Mouse (Mus musculus): ENCODE data around the gene Eif4enif1. TPM values are rescaled to one million over a fixed set of nuclear protein-coding genes. Genes with fewer than 3 reads are reported as not detected.

The Eif4enif1 gene
- polyA plus RNA-seq, 1 experiment: 55.6 TPM

GRCm38 (mm10) chr11:3265291-3266078 lies 63.3 kb downstream of the Eif4enif1 start:
- no peak for DNase-seq (ENCODE audit: extremely low spot score in 1 of 2, low spot score in 1 of 2)

GRCm38 (mm10) chr11:3266079-3266685 lies 64.0 kb downstream of the Eif4enif1 start, which contains the start of gene Drg1:
Gene Drg1 (minus strand): TSS chr11:3266415.
- peak; percentile 82 to 93 for DNase-seq (ENCODE audit: extremely low spot score in 1 of 2, low spot score in 1 of 2)

- no peak for DNase-seq (ENCODE audit: extremely low spot score in 1 of 2, low spot score in 1 of 2)
Observed at GRCm38 (mm10) chr11:3267133-3267532, 64.9 kb downstream of the Eif4enif1 start.

- no peak for DNase-seq (ENCODE audit: extremely low spot score in 1 of 2, low spot score in 1 of 2)
Observed at GRCm38 (mm10) chr11:3269241-3269640, 67.0 kb downstream of the Eif4enif1 start.

GRCm38 (mm10) chr11:3278351-3278750 lies 76.2 kb downstream of the Eif4enif1 start:
- no peak for DNase-seq (ENCODE audit: extremely low spot score in 1 of 2, low spot score in 1 of 2)

GRCm38 (mm10) chr11:3279729-3280128 lies 77.5 kb downstream of the Eif4enif1 start:
- DNase-seq (ENCODE audit: extremely low spot score in 1 of 2, low spot score in 1 of 2): no peak

- no peak for DNase-seq (ENCODE audit: extremely low spot score in 1 of 2, low spot score in 1 of 2)
Observed at GRCm38 (mm10) chr11:3282887-3283286, 80.7 kb downstream of the Eif4enif1 start.

- DNase-seq (ENCODE audit: extremely low spot score in 1 of 2, low spot score in 1 of 2): no peak
Observed at GRCm38 (mm10) chr11:3283645-3284044, 81.5 kb downstream of the Eif4enif1 start.

- DNase-seq (ENCODE audit: extremely low spot score in 1 of 2, low spot score in 1 of 2): no peak
Observed at GRCm38 (mm10) chr11:3285940-3286339, 83.7 kb downstream of the Eif4enif1 start.

GRCm38 (mm10) chr11:3287131-3287530 lies 84.9 kb downstream of the Eif4enif1 start:
- DNase-seq (ENCODE audit: extremely low spot score in 1 of 2, low spot score in 1 of 2): no peak

GRCm38 (mm10) chr11:3287921-3288320 lies 85.7 kb downstream of the Eif4enif1 start:
- no peak for DNase-seq (ENCODE audit: extremely low spot score in 1 of 2, low spot score in 1 of 2)

GRCm38 (mm10) chr11:3288521-3289301 lies 86.5 kb downstream of the Eif4enif1 start, which contains the start of gene Patz1:
Gene Patz1 (plus strand): TSS chr11:3288874.
- peak; percentile 27 to 54 for DNase-seq (ENCODE audit: extremely low spot score in 1 of 2, low spot score in 1 of 2)

GRCm38 (mm10) chr11:3289302-3289802 lies 87.2 kb downstream of the Eif4enif1 start:
- peak; percentile 30 to 53 for DNase-seq (ENCODE audit: extremely low spot score in 1 of 2, low spot score in 1 of 2)

GRCm38 (mm10) chr11:3289803-3290639 lies 87.8 kb downstream of the Eif4enif1 start:
- DNase-seq (ENCODE audit: extremely low spot score in 1 of 2, low spot score in 1 of 2): peak; percentile 62 to 82

GRCm38 (mm10) chr11:3290640-3291310 lies 88.6 kb downstream of the Eif4enif1 start:
- peak in 1 of 2 experiments; percentile 64 for DNase-seq (ENCODE audit: extremely low spot score in 1 of 2, low spot score in 1 of 2)

- no peak for DNase-seq (ENCODE audit: extremely low spot score in 1 of 2, low spot score in 1 of 2)
Observed at GRCm38 (mm10) chr11:3291311-3292061, 89.3 kb downstream of the Eif4enif1 start.

- peak in 1 of 2 experiments; percentile 38 for DNase-seq (ENCODE audit: extremely low spot score in 1 of 2, low spot score in 1 of 2)
Observed at GRCm38 (mm10) chr11:3292062-3292421, 89.8 kb downstream of the Eif4enif1 start.

GRCm38 (mm10) chr11:3292711-3293249 lies 90.6 kb downstream of the Eif4enif1 start:
- no peak for DNase-seq (ENCODE audit: extremely low spot score in 1 of 2, low spot score in 1 of 2)

Data from frontal cortex, adult 2 months (tissue).